Mouse (Mus musculus) spleen, postnatal 36 days (tissue): ENCODE data around the gene Ltbr.
"Not testable (repeated sequence)": the region's sequence is repeated elsewhere in the genome, so short reads cannot be mapped to it uniquely, and the experiment has no call there.

Source experiments
- DNase-seq, 2 experiments: peaks; one replicate each; pipeline ENCODE4 v3.0.0; 2022; ENCODE audit warnings: low spot score in 2 of 2, mixed read lengths in 1 of 2

Gene Ltbr

DNA sequence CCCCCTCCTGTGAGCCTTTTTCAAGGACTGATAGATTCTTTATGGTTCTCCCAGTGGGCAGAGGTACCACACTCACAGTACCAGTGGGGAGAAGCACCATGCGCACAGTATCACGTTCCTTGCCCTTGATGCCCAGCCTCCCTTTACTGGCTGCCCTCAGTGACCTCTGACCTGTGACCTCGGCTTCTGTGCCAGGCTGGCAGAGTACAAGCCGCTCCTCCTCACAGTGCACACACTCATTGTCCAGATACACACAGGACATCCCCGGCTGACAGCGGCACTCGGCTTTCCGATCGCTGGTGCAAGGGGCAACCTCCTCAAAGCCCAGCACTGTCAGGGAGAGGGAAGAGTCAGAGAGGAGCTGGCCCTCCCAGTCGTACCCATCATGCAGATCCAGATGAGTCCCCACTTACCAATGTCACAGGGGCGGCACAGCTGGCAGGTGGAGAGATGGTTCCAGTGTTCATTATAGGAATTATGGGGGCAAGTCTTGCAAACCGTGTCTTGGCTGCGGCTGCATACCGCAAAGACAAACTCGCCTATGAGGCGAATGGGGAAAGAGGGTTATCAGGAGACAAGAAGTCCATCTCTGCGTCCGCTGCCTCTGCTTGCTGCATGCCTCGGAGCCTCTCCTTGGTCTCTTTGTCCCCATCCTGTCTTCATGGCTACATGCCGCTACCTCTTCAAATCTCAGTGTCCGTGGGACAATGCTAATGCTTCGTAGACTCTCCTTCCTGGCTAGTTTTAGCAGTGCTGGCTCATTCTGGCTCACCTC, 917 bp downstream of the Ltbr start:
- no peak for DNase-seq

DNA sequence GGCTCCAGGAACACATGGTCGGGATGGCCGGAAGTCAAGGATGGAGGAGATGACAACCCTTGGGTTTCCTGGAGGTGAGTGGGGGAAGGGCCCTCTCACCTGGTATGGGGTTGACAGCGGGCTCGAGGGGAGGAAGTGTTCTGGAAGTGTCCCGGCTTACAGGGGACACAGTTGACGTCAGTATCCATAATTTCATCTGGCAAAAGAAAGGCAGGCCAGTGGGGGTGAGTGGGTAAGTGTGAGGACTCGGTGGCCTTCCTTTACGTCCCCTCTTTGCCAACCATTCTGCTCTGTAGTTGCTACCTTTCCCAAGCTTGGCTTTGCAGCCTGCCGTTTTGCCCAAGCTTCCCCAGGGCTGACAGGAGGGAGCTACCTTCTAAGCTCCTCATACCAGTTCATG, 1.5 kb downstream of the Ltbr start:
- DNase-seq, result no peak

DNA sequence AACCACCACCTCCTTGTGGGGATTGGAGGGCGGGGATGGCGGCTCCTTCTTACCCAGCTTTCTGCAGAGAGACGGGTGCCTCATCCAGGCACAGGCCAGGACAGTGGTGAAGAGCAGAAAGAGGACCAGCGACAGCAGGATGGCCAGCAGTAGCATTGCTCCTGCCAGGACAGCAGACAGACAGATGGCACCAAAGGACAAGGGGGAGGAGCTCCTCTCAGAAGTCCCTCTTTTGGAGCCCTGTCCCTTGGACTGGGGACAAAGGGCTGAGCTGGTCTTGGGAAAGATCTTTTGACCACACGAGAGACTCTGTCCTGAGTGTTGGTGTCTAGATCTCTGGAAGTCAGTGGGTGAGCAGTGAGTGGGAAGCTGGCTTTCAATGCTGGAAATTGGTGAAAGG, 4.3 kb downstream of the Ltbr start:
- DNase-seq, result no peak

DNA sequence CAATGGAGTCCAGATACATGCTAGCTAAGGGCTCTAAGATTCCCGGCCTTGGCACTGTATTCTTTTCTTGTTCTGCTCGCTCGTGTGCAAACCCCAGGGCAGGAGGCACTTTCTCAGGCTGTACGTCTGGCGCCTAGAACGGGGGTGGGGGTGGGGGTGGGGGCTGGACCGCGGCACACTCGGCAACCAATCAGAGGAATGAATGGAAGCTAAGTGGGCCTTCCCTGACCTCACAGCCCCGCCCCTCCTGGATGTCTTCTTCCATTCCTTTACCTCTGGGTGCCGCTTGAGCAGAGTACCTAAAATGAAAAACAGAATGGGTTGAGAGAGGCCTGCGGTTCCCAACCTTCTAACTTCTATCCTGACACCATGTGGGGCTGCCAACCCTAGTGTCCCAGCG, 4.8 kb downstream of the Ltbr start:
- no peak for DNase-seq

DNA sequence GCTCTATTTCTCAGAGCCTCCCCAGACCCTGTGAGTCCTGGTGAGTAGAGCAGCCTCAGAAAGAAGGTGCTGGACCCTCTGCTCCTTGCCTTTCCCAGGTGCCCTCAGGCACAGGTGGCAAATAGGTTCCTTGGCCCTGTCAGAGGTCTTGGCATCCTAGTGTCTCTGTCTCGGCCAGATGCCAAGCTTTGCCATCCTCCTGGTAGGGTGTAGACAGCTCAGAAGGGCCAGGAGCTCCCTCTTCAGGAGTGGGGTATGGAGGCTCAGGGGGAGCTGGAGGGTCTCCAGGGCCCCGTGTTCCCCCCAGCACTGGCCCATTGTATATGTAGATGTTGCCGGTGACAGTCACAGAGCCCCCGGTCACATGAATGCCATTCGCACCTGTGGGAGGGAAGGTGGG, 6.6 kb downstream of the Ltbr start:
- DNase-seq, result no peak

DNA sequence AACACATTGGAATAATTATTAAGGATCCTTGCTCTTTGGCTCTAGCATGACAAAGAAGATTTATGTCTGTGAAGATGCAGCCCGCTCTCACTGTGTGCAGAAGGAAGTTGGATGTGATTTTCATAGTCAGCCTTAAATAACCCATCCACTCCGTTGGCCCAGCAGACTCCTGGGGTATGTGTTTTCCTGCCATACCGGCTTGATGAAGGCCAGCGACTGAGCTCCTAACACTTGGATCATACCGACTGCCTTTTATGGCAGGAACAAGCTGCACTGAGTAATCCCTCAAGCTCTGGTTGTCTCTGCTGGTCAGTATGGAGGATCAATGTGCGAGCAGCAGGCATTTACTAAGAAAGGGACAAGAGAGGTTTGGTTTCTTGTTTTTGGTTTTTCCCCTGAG, 8.2 kb downstream of the Ltbr start:
- DNase-seq, result no peak

DNA sequence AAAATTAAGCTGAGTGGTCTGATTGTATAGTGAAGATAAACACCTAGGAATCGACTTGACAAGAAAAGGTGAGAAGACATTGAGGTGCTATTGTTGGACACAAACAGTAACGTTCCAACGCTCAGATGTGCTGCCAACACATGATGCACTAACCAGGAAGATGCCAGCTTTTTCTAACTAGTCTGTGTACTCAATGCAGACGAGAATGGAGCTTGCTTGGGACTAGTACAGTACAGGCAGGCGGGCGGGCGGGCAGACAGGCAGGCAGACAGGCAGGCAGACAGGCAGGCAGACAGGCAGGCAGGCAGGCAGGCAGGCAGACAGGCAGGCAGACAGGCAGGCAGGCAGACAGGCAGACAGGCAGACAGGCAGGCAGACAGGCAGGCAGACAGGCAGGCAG, 9.3 kb downstream of the Ltbr start:
- DNase-seq, result not testable (repeated sequence)

DNA sequence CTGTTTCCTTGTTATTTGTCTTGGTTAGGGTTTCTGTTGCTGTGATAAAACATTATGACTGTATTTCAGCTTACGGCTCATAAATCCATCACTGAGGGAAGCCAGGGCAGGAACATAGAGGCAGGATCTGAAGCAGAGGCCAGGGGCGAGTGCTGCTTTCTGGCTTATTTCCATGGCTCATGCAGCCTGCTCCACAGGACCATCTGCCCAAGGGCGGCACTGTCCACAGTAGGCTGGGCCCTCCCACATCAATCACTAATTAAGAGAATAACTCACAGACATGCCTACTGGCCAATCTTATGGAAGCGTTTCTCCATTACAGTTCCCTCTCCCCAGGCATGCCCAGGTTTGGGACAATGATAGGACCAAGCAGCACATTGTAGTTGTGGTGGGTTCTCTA, 10.4 kb downstream of the Ltbr start:
- DNase-seq, result no peak

DNA sequence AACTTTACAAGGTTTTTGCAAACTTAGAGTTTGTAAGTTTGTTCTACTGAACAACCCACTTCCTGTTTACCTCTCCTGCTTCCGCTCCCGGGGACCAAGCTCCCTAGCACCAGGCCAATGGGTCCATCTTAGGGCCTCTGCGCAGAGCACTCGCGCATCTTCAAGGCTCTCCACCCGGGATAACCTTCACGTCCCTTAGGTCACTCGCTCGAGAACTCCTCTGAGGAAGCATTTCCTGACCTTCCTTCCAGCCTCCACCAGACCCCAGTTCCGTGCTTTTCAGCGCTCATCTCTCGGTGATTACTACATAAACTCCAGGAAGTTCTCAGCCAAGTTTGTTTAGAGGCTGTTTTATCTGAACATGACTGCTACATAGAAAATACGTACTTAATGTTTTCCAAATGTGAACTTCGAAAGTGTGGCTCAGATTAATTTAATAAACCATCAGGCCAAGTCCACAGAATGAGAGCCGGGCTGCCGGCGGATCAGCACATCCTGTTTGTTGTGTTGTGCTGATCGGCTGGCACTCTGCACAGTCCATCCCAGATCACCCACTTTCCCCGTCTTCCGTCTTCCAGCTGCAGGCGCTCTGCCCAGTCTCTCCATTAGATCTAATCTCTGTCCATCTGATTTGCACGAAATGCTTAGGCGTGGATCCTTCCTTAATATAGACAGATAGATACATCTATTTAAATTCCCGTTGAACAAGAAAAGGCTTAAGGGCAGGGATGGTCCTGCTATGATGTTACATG, 11.3 kb downstream of the Ltbr start:
- DNase-seq, result peak in 1 of 2 experiments; percentile 11

DNA sequence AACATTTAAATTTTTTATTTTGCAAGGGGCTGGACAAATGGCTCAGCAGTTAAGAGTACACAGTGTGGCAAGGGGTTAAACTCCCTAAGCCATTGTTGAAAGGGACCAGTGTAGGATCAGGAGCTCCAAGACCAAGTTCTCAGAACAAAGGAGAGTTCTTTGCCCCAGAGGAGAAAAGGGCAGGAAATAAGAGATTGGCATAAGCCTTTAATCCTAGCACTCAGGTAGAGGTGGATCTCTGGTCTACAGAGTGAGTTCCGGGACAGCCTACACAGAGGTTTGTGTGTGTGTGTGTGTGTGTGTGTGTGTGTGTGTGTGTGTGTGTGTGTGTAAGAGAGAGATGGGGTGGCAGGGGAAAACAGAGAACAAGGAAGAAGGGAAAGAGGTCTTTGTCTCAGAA, 12.7 kb downstream of the Ltbr start:
- DNase-seq, result no peak

DNA sequence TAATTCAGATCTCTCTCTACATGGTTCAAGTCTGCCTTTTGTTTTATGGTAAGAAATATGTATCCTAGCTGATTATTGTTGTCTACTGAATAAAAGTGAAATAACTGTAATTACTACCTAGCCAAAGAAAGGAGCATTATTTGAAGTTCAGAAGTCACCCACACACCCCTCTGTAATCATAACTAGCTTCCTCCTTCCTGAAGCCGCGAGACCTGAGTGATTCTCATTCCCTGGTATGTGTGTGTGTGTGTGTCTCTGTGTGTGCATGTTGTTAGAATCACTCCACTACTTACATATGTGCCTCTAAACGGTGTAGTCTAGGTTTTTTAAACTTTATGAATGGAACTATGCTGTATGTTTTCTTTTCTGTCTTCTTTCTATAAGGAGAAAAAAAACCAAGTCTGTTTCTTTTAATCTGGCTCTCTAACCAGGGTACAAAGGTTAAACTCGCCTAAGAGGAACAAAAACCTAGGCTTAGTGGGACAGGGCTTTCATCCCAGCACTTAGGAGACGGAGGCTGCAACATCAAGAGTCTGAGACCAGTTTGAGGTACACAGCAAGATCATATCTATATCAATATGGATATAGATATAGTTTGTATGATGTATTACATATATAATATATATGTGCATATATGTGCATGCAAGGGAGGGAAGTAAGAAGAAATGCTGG, 16.4 kb downstream of the Ltbr start:
- no peak for DNase-seq

DNA sequence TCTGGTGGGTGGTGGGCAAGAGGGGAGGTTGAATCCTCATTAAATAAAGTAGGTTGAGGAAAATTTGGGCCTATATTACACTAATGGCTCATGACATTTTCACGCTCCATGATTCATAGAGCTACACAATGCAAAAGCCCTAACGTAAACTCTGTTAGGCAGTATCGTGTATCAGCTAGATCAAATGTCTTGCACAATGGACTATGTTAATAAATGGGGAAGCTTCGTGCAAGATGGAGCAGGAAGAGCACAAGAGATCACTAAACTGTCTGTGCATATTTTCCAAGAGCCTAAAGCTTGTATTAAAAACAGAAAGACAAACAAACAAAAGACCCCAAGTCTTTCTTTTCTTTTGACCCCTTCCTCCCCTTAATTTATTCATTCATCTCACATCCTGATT, 19.6 kb downstream of the Ltbr start:
- DNase-seq, result no peak

DNA sequence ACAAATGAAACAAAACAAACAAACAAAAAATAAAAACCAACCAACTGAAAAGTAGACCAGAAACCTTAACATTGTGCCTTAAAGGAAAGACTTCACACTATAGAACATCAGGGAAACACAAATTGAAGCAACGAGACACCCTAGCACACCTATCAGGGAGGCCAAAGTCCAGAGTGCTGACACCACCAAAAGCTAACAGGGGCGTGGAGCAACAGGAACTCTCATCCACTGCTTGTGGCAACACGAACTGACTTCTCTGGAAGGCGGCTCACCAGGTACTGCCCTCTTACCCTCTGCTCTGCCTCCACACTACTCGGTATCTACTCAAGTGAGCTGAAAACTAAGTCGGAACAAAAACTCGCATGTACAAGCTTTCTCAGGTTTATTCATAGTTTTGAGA, 21.4 kb downstream of the Ltbr start:
- DNase-seq, result no peak

DNA sequence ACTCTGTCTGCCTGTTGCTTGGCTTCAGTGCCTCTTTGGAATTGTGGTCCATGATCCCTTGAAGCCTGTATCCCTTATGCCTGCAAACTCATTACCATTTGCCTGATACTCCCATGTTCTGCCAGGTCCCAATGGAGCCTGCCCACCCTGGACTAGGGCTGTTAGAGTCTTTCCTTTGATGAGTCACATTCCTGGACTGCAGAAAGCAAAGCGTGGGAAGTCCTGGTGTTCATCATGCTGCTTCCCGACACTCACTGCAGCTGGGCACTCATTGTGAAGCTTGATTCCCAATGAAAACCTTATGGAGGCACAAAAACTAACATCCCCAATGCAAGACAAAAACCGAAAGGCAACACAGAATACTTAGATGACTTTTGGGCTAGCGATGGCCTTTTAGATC, 22.4 kb downstream of the Ltbr start:
- no peak for DNase-seq

DNA sequence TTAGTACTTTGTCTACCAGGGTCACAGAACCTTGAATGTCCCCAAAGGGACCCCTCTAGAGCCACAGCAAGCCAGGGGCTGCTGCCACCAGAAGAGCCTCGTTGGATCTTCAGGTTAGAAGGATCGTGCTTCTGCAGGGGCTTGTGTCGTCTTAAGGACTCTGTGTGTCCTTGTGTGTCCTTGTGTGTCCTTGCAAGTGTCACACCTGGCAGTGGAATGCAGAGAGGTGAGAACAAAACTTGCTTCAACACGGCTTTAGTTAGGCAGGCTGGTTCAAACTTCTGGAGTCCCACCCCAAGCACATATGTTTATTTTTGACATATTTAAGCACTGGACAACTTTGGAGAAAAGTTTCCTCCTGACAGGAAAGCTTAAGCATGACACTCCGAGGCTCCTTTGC, 25.0 kb downstream of the Ltbr start:
- no peak for DNase-seq

DNA sequence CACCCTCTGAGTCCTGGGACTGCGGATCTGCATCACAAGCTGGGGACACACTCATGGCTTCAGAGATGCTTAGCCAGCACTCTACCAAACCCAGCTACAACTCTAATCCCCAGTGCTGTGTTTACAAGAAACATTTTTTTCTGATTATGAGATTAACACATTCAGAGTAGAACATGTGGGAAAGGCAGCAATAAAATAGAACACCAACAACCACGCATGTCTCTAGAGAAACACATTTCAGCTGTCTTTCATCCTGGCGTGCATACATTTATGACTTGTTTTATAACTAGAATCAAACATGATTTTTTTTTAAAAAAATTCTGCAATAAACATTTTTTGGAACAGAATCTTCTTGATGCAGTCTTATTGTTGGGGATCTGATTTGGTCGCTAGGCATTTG, 26.7 kb downstream of the Ltbr start:
- no peak for DNase-seq

DNA sequence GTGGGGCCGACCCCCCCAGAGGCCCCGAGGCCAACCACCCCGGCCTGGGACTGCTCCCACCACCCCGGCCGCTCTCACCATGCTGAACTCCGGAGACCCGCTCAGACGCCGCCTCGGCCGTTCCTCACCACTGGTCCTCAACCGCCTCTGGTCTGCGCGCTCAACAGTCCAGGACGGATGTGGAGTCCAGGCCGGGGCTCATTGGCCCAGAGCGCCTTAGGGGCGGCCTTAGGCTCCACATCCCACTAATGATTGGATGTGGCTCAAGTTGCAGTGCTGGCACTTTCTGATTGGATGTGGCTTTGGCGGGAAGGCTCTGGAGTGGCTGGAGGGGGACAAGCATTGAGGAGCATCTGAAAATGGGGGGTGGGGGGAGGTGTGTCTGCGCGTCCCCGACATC, 27.8 kb downstream of the Ltbr start, which contains the start of gene Tuba3a:
Gene Tuba3a (minus strand): TSS at position 153 of the 400 bp plus-strand sequence.
- no peak for DNase-seq

DNA sequence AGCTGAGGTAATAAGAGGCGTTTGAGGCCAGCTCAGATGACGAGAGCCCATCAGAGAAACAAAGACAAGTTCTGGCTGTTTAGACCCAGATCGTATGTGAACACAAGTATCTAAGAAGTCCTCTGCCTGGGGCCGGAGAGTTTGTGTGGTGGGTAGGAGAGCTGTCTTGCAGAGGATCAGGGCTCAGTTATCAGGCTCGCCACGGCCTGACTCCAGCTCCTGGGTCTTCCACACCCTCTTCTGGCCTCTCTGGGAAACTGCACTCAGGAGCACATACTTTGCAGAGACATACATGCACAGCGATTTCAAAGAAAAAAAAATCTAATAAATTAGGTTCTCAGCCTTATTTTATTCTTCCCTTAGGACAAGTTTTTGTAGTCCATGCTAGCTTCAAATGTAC, 28.9 kb downstream of the Ltbr start:
- DNase-seq, result no peak

DNA sequence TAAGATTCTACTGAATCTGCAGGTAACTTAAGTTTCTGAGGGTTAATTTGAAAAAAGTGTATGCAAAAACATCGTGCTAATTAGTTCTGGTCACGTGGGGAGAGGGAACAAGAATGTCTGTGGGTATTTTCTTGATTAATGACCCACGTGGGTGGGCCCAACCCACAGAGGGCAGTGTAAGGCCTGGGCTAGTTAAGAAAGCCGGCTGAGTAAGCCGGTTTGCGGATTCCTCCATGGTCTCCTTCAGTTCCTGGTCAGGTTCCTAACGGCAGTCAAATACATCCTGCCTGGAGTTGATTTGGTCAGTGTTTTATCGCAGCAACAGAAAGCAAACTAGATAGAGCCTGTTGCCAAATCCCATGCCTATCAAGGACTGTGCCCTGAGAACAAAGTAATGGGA, 29.4 kb downstream of the Ltbr start:
- DNase-seq, result no peak

DNA sequence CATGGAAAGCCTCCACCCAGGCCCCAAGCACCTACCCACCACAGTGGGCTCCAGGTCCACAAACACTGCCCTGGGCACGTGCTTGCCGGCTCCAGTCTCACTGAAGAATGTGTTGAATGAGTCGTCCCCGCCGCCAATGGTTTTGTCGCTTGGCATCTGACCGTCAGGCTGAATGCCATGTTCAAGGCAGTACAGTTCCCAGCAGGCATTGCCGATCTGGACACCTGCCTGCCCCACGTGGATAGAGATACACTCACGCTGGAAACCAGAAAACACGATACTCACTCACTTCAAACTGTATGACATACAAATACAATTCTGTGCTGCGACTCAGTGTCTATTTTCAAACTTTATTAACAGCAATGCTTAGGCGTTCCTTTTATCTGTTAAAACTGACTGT, 31.0 kb downstream of the Ltbr start:
- not testable (repeated sequence) for DNase-seq

DNA sequence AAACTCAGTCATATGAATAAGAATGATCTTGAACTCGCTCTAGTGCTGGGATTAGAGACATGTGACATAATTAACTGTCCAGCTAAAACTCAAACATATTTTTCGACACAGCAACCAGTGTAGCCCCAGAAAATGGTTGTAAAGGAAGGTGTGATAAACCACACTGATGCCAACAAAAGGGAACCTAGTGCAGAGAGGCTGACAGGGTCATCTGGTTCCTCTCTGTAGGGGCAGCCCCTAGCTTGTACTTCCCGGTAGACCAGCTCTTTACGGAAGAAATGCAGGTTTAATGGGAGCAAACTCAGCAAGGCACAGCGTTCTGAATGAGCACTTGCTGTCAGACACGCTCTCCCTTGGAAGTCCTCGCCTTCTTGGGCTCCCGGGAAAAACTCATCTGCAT, 34.0 kb downstream of the Ltbr start:
- DNase-seq, result peak; percentile 19 to 41

DNA sequence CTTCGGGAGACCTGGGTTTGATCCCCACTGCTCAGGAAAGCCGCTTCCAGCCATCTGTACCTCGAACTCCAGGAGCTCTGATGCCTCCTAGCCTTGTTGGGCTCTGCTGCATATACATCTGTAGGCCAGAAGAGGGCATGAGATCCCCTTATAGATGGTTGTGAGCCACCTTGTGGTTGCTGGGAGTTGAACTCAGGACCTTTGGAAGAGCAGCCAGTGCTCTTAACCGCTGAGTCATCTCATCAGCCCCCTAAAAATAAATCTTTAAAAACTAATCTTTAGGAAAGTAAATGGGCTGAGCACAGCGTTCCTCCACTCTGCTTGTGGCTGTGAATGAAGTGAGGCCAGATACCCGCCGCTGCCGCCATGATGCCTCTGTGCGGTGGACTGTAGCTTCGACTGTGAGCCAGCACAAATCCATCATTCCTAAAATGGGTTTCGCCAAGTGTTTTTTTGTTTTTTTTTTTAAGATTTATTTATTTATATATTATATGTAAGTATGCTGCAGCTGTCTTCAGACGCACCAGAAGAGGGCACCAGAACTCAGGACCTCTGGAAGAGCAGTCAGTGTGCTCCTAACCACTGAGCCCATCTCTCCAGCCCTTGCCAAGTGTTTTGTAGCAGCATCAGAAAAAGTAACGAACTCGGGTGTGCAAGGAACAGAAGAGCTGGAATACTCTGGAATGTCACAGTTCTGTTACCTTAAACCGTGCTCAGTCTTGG, 38.7 kb downstream of the Ltbr start:
- DNase-seq, result peak in 1 of 2 experiments; percentile 25
